Mouse (Mus musculus): ENCODE results near the gene Zdhhc14. TPM values are rescaled to one million over a fixed set of nuclear protein-coding genes. Genes with fewer than 3 reads are reported as not detected.

Zdhhc14 gene
- polyA plus RNA-seq, 1 experiment from 2014 or later: 9.4 TPM

DNA sequence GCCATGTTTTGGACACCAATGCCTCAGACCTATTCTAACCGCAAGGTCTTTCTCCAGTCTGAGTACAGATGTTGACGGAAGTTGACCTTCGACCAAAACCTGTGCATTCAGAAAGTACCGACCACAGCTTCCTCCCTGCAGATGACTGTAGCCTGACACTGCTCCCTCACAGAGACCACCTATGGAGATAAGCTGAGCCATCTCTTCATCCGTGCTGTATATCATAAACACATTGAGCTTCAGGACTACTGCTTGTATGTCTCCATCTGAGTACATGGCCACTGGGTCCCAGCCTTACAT is 310.2 kb downstream of the Zdhhc14 start:
- no peak overlapping the region for H3K9ac ChIP-seq (replicated peaks)
- 0 out of 2 replicates have a peak, but pooled peaks cover 2% of the 10 kb centered on the region for H3K4me1 ChIP-seq
- H3K4me3 ChIP-seq: no peak overlapping the region
- H3K36me3 ChIP-seq: no peaks in the 10 kb centered on the region
- H3K27ac ChIP-seq (replicated peaks): no peak overlapping the region
- 91% methylated on average over 5 of the region's 5 CpGs for WGBS
- no peaks in the 10 kb centered on the region for H3K9me3 ChIP-seq
- no peak overlapping the region for H3K4me2 ChIP-seq (replicated peaks)
- H3K27me3 ChIP-seq: no peaks in the 10 kb centered on the region
- ATAC-seq (replicated peaks): no peak

Other genes starting within 250 kb of the Zdhhc14 start
- not detected in 2 replicates for gene Ldhal6b, start 73.8 kb upstream of the Zdhhc14 start, polyA plus RNA-seq (2015; fragmentation: Nextera tagmentation; extraction: Ambion mirVana)
- gene Tmem242, start 52.3 kb upstream of the Zdhhc14 start, polyA plus RNA-seq (2015; fragmentation: Nextera tagmentation; extraction: Ambion mirVana): 98.6 and 98.9 TPM in 2 replicates

All from forebrain, embryonic 15.5 days (tissue).